Mouse (Mus musculus): ENCODE data around the gene Ldhc. TPM values are rescaled to one million over a fixed set of nuclear protein-coding genes. Genes with fewer than 3 reads are reported as not detected.

Ldhc gene
- total RNA-seq, 2 experiments from 2014 or later = not detected

GRCm38 (mm10) chr7:46899343-46899742 lies 38.3 kb downstream of the Ldhc start:
- DNase-seq (ENCODE audit: low spot score in 2 of 2) = no peak

GRCm38 (mm10) chr7:46911250-46911649 lies 50.2 kb downstream of the Ldhc start:
- no peak for DNase-seq (ENCODE audit: low spot score in 2 of 2)

- DNase-seq (ENCODE audit: low spot score in 2 of 2) = no peak
These were observed 55.4 kb downstream of the Ldhc start for GRCm38 (mm10) chr7:46916376-46916775.

GRCm38 (mm10) chr7:46918678-46919371 lies 57.8 kb downstream of the Ldhc start:
- DNase-seq (ENCODE audit: low spot score in 2 of 2) = no peak

- peak; percentile 93 to 94 for DNase-seq (ENCODE audit: low spot score in 2 of 2)
These were observed 58.7 kb downstream of the Ldhc start, which contains the start of gene Tsg101 for GRCm38 (mm10) chr7:46919551-46920176. Tsg101 (minus strand) TSS chr7:46919969.

- DNase-seq (ENCODE audit: low spot score in 2 of 2) = no peak
These were observed 61.1 kb downstream of the Ldhc start for GRCm38 (mm10) chr7:46922075-46922474.

Other genes starting within 250 kb of the Ldhc start
- 10 to 100 TPM; 22.1 to 22.9 TPM for gene Sergef, start 221.4 kb upstream of the Ldhc start, total RNA-seq (2021)
- under 1 TPM in 1 of 2 experiments, not detected in 1; 0.45 TPM for gene Tph1, start 188.7 kb upstream of the Ldhc start, total RNA-seq (2021)
- gene Saal1, start 150.5 kb upstream of the Ldhc start, total RNA-seq (2021) = 1 to 10 TPM; 6.5 to 7.8 TPM
- 1 to 10 TPM; 1.1 to 4.0 TPM for gene Saa3, start 145.5 kb upstream of the Ldhc start, total RNA-seq (2021)
- gene Saa4, start 128.6 kb upstream of the Ldhc start, total RNA-seq (2021) = not detected
- gene Saa1, start 118.2 kb upstream of the Ldhc start, total RNA-seq (2021) = not detected
- not detected for gene Saa2, start 109.4 kb upstream of the Ldhc start, total RNA-seq (2021)
- 10 to 100 TPM; 23.9 to 26.5 TPM for gene Hps5, start 65.1 kb upstream of the Ldhc start, total RNA-seq (2021)
- gene Gtf2h1, start 65.1 kb upstream of the Ldhc start, total RNA-seq (2021) = 10 to 100 TPM; 37.6 to 40.3 TPM
- gene Ldha, start 19.7 kb upstream of the Ldhc start, total RNA-seq (2021) = 100 to 1,000 TPM; 439 to 878 TPM
- 10 to 100 TPM; 70.4 to 81.2 TPM for gene Tsg101, start 58.8 kb downstream of the Ldhc start, total RNA-seq (2021)
- 10 to 100 TPM; 16.3 to 17.4 TPM for gene Uevld, start 97.3 kb downstream of the Ldhc start, total RNA-seq (2021)
- not detected for gene Gm9999, start 122.4 kb downstream of the Ldhc start, total RNA-seq (2021)
- gene Spty2d1, start 147.2 kb downstream of the Ldhc start, total RNA-seq (2021) = 10 to 100 TPM; 19.2 to 20.0 TPM
- 10 to 100 TPM; 18.6 to 22.3 TPM for gene Tmem86a, start 189.4 kb downstream of the Ldhc start, total RNA-seq (2021)

All from adrenal gland, adult 18-20 months (tissue).